Mouse (Mus musculus): ENCODE measurements around the gene Ncln.

Gene Ncln

DNA sequence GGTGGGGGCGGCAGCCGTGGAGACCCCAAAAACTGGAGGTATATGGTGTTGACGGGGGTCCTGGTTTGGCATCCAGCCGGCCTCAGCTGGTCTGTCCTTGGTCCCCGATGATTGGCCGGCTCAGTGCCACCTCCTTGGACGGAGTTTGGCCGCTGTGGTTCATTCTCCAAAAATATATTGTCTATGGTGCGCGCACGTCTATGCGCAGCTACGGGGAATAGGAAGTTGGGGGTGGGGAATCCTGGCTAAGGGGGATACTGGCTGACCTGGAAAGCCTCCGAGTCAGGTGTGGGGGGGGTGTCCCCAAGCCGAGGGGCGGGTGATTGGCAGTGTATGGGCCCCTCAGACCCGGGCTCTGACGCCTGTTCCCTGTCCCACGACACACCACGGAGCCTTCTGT lies 35.7 kb downstream of the Ncln start:
- Histone ChIP-seq H3K9me3 (ENCODE audit: low read length) (no peaks in the 10 kb centered on the region), H3K27me3 (ENCODE audit: insufficient read depth, low read length) (peaks cover 37% of the 10 kb centered on the region), H3K36me3 (ENCODE audit: insufficient read depth, low read length) (no peaks in the 10 kb centered on the region; the same call in 1 of the 2 replicates), H3K4me3 (replicated peaks; ENCODE audit: low read length) (no peak overlapping the region), H3K4me1 (replicated peaks; ENCODE audit: low read depth, low read length) (peaks cover 78% of the 10 kb centered on the region)
- TF ChIP-seq POU5F1 (IDR thresholded peaks at IDR 0.05; ENCODE audit: borderline replicate concordance, low read length): no peak
- TF ChIP-seq NANOG (IDR thresholded peaks at IDR 0.05; ENCODE audit: borderline replicate concordance, low read length): no peak
- no peak for TF ChIP-seq CTCF (conservative IDR thresholded peaks at IDR 0.05; ENCODE audit: low read length)

DNA sequence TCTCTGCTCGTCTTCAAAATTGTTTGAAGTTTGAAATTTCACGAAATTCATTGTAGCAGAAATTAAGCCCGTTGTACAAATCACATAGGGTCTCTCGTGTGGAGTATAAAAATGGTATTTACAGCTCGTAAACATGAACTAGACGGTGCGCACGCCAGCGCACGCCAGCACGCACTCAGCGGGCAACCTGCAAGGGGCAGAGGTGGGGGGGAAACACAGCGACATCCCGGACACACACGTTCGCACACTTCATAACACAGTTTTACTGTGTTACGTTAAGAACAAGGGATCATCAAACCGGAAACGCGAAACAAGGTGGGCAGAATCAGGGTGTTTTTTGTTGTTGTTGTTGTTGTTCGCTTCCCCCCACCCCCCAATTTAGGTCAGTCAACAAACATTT lies 36.8 kb downstream of the Ncln start:
- peaks cover 48% of the 10 kb centered on the region for H3K27me3 ChIP-seq (ENCODE audit: insufficient read depth, low read length)
- TF ChIP-seq POU5F1 (IDR thresholded peaks at IDR 0.05; ENCODE audit: borderline replicate concordance, low read length) (no peak), NANOG (IDR thresholded peaks at IDR 0.05; ENCODE audit: borderline replicate concordance, low read length) (no peak), CTCF (conservative IDR thresholded peaks at IDR 0.05; ENCODE audit: low read length) (no peak)
- H3K4me1 ChIP-seq (replicated peaks; ENCODE audit: low read depth, low read length): peaks cover 73% of the 10 kb centered on the region
- H3K4me3 ChIP-seq (replicated peaks; ENCODE audit: low read length): no peak overlapping the region
- H3K9me3 ChIP-seq (ENCODE audit: low read length): no peaks in the 10 kb centered on the region
- H3K36me3 ChIP-seq (ENCODE audit: insufficient read depth, low read length): no peaks in the 10 kb centered on the region; the same call in 1 of the 2 replicates

DNA sequence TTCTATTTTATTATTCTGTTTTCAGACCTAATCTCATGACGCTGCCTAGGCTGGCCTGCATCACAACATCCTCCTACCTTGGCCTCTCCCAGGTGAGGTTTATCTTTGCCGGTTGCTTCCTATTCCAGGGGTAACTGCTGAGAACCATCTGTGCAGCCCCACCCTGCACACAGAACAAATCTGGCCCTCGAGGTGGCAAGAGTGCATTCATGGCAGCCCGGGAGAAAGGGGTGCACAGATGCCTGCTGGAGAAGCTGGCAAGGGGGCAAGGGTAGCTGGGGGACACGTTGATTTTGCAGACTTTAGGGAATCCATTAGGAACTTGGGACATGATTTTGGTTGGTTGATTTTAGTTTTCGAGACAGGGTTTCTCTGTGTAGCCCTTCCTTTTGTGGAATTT lies 37.9 kb downstream of the Ncln start:
- H3K4me3 ChIP-seq (replicated peaks; ENCODE audit: low read length): no peak overlapping the region
- H3K27me3 ChIP-seq (ENCODE audit: insufficient read depth, low read length): peaks cover 52% of the 10 kb centered on the region
- peaks cover 64% of the 10 kb centered on the region for H3K4me1 ChIP-seq (replicated peaks; ENCODE audit: low read depth, low read length)
- no peaks in the 10 kb centered on the region; the same call in 1 of the 2 replicates for H3K36me3 ChIP-seq (ENCODE audit: insufficient read depth, low read length)
- TF ChIP-seq POU5F1 (IDR thresholded peaks at IDR 0.05; ENCODE audit: borderline replicate concordance, low read length) (no peak), NANOG (IDR thresholded peaks at IDR 0.05; ENCODE audit: borderline replicate concordance, low read length) (no peak), CTCF (conservative IDR thresholded peaks at IDR 0.05; ENCODE audit: low read length) (no peak)
- no peaks in the 10 kb centered on the region for H3K9me3 ChIP-seq (ENCODE audit: low read length)

- Histone ChIP-seq H3K36me3 (ENCODE audit: insufficient read depth, low read length) (no peaks in the 10 kb centered on the region; the same call in 1 of the 2 replicates), H3K9me3 (ENCODE audit: low read length) (no peaks in the 10 kb centered on the region), H3K4me1 (replicated peaks; ENCODE audit: low read depth, low read length) (peaks cover 64% of the 10 kb centered on the region), H3K27me3 (ENCODE audit: insufficient read depth, low read length) (peaks cover 53% of the 10 kb centered on the region), H3K4me3 (replicated peaks; ENCODE audit: low read length) (no peak overlapping the region)
- TF ChIP-seq NANOG (IDR thresholded peaks at IDR 0.05; ENCODE audit: borderline replicate concordance, low read length): no peak
Measured at GRCm38 (mm10) chr10:81457624-81458023, 38.6 kb downstream of the Ncln start.

GRCm38 (mm10) chr10:81456983-81457563 lies 39.1 kb downstream of the Ncln start:
- H3K27me3 ChIP-seq (ENCODE audit: insufficient read depth, low read length): peaks cover 57% of the 10 kb centered on the region
- peaks cover 64% of the 10 kb centered on the region for H3K4me1 ChIP-seq (replicated peaks; ENCODE audit: low read depth, low read length)
- H3K9me3 ChIP-seq (ENCODE audit: low read length): no peaks in the 10 kb centered on the region
- no peak for TF ChIP-seq NANOG (IDR thresholded peaks at IDR 0.05; ENCODE audit: borderline replicate concordance, low read length)
- TF ChIP-seq POU5F1 (IDR thresholded peaks at IDR 0.05; ENCODE audit: borderline replicate concordance, low read length): no peak
- no peak for TF ChIP-seq CTCF (conservative IDR thresholded peaks at IDR 0.05; ENCODE audit: low read length)
- H3K36me3 ChIP-seq (ENCODE audit: insufficient read depth, low read length): no peaks in the 10 kb centered on the region; the same call in 1 of the 2 replicates
- H3K4me3 ChIP-seq (replicated peaks; ENCODE audit: low read length): no peak overlapping the region; the same call in 1 of the 2 replicates

DNA sequence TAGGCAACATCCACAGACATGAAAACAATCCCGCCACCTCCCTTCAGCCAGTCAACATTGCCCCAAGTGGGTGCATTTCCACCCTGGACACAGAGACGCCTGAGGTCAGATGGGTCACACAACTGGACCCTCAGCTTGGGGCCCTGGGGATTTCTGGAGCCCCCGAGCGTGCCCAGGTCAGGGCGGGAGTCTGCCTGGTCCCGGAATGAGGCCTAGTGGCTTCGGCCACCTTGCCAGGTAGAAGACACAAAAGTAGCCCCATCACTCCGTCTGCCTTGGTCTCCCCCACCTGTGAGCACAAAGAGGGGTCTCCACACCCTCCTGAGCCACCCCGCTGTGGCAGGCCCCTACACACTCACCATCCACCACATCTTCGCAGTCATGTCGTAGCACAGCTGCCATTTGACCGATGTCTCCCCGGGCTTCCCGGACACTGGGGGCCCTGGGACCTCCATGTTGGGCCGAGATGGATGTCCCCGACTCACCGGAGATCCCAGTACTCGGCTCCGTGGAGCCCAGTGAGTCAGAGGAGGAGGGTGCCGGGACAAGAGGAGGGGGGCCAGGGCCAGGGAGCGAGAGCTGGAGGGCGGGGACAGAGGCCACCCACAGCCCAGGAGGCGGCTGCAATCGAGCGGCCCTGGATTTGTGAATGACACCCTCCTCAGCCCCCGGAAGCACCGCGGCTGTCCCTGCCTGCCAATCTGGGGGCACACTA lies 40.9 kb downstream of the Ncln start, which contains the start of gene Nfic:
Gene Nfic (minus strand): TSS at position 455 of the 715 bp plus-strand sequence.
- Histone ChIP-seq H3K4me3 (replicated peaks; ENCODE audit: low read length) (peak within 1 kb of the TSS; percentile 65), H3K36me3 (ENCODE audit: insufficient read depth, low read length) (no peaks in the 10 kb centered on the region), H3K9me3 (ENCODE audit: low read length) (no peaks in the 10 kb centered on the region), H3K4me1 (replicated peaks; ENCODE audit: low read depth, low read length) (peaks cover 49% of the 10 kb centered on the region), H3K27me3 (ENCODE audit: insufficient read depth, low read length) (peaks cover 73% of the 10 kb centered on the region)
- TF ChIP-seq POU5F1 (IDR thresholded peaks at IDR 0.05; ENCODE audit: borderline replicate concordance, low read length): no peak

DNA sequence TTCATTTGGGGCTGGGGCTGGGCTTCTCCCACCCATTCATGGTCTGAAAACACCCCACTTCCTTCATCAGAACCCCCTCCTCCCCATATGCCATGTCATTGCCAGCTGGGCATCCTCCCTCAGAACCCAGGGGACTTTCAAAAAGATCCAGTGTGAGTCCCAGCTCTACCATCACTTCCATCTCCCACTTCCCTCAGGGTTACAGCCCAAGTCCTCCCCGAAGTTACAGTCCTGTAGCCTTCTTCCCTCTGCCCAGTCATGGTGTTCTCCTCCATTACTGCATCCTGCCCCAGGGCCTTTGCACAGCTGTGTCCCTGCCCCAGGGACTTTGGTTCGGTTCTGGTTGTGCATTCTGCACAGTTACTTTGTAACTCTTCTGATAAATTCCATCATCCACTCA lies 42.1 kb downstream of the Ncln start:
- TF ChIP-seq CTCF (conservative IDR thresholded peaks at IDR 0.05; ENCODE audit: low read length) (no peak), POU5F1 (IDR thresholded peaks at IDR 0.05; ENCODE audit: borderline replicate concordance, low read length) (no peak), NANOG (IDR thresholded peaks at IDR 0.05; ENCODE audit: borderline replicate concordance, low read length) (no peak)
- H3K27me3 ChIP-seq (ENCODE audit: insufficient read depth, low read length): peaks cover 73% of the 10 kb centered on the region

GRCm38 (mm10) chr10:81452947-81453288 lies 43.3 kb downstream of the Ncln start:
- peaks cover 73% of the 10 kb centered on the region for H3K27me3 ChIP-seq (ENCODE audit: insufficient read depth, low read length)
- peaks cover 33% of the 10 kb centered on the region for H3K4me1 ChIP-seq (replicated peaks; ENCODE audit: low read depth, low read length)
- no peaks in the 10 kb centered on the region for H3K36me3 ChIP-seq (ENCODE audit: insufficient read depth, low read length)
- TF ChIP-seq CTCF (conservative IDR thresholded peaks at IDR 0.05; ENCODE audit: low read length): no peak
- peak overlapping the region; percentile 76 for H3K4me3 ChIP-seq (replicated peaks; ENCODE audit: low read length)
- no peaks in the 10 kb centered on the region for H3K9me3 ChIP-seq (ENCODE audit: low read length)

More for the DNA sequence above, 42.1 kb downstream of the Ncln start:
- no peak overlapping the region for H3K4me3 ChIP-seq (replicated peaks; ENCODE audit: low read length)
- peaks cover 38% of the 10 kb centered on the region for H3K4me1 ChIP-seq (replicated peaks; ENCODE audit: low read depth, low read length)
- H3K9me3 ChIP-seq (ENCODE audit: low read length): no peaks in the 10 kb centered on the region
- H3K36me3 ChIP-seq (ENCODE audit: insufficient read depth, low read length): no peaks in the 10 kb centered on the region

All from E14TG2a.4 (cell line).